Mouse (Mus musculus): Measurements from ENCODE around the gene Spdye4c. TPM values are rescaled to one million over a fixed set of nuclear protein-coding genes. Genes with fewer than 3 reads are reported as not detected.

Gene Spdye4c
- total RNA-seq (2023), result not detected

DNA sequence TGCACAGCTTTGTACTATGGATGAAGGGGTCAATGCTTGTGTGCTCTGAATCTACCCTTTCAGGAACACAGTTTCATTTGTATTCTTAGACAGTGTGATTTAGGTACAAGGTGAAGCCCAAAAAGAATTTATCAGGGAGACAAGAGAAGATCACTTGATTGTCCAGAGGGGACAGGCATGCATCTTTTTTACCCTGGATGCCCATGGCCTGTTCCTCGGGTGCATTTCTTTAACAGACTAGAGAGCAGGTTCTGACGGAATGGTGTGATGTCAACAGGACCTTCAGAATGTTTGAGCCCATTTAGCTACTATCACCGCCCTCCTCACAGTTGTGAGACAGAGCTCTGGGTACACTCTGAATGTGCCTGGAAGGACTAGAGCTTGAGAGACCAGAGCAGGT is at the start of gene Spdye4c:
Spdye4c (plus strand) TSS at position 301 of the 400 bp plus-strand sequence.

Other genes with a start within 250 kb of the Spdye4c start
- gene Anapc1, start 96.2 kb downstream of the Spdye4c start, total RNA-seq (2023), result 10 to 100 TPM; 56.0 to 59.0 TPM
- gene Mertk, start 107.7 kb downstream of the Spdye4c start, total RNA-seq (2023), result under 1 TPM; 0.31 to 0.35 TPM
- gene Tmem87b, start 226.9 kb downstream of the Spdye4c start, total RNA-seq (2023), result 10 to 100 TPM; 14.5 to 15.3 TPM

All from neutrophil, adult 59 days (primary cell).